Mouse (Mus musculus) midbrain, embryonic 15.5 days (tissue): ENCODE results near the gene Mcat. TPM values are rescaled to one million over a fixed set of nuclear protein-coding genes. Genes with fewer than 3 reads are reported as not detected.
A peak's percentile ranks its signal among the peaks of the same experiment; 100 is the strongest.

Experiments used
- ATAC-seq: fragments of 200-750 bp; cut with Nextera tagmentation; replicated peaks from 2 replicates; pipeline ENCODE4 v1.8.0; 2017; ENCODE audit warnings: moderate TSS enrichment
- H3K27ac ChIP-seq: fragments of 300-500 bp; sonication (generic); 2 replicates; pipeline ENCODE4 v1.5.1; 2015; ENCODE audit warnings: mild to moderate bottlenecking, inconsistent platforms
- H3K27me3 ChIP-seq: fragments of 300-500 bp; sonication (generic); replicated peaks from 2 replicates; pipeline ENCODE4 v1.6.1; 2015; ENCODE audit warnings: inconsistent platforms
- H3K36me3 ChIP-seq: fragments of 300-500 bp; sonication (generic); replicated peaks from 2 replicates; pipeline ENCODE4 v1.6.1; 2015; ENCODE audit warnings: inconsistent platforms
- H3K4me1 ChIP-seq: fragments of 300-500 bp; sonication (generic); 2 replicates; pipeline ENCODE4 v1.6.1; 2015; ENCODE audit warnings: inconsistent platforms
- H3K4me2 ChIP-seq: fragments of 300-500 bp; sonication (generic); 2 replicates; pipeline ENCODE4 v1.6.1; 2015; ENCODE audit warnings: inconsistent platforms, mild to moderate bottlenecking, moderate library complexity
- H3K4me3 ChIP-seq: fragments of 300-500 bp; sonication (generic); 2 replicates; pipeline ENCODE4 v1.5.1; 2015; ENCODE audit warnings: mild to moderate bottlenecking, inconsistent platforms
- H3K9ac ChIP-seq: fragments of 300-500 bp; sonication (generic); 2 replicates; pipeline ENCODE4 v1.6.1; 2015; ENCODE audit warnings: mild to moderate bottlenecking, inconsistent platforms
- H3K9me3 ChIP-seq: fragments of 300-500 bp; sonication (generic); 2 replicates; pipeline ENCODE4 v1.6.1; 2016; ENCODE audit warnings: inconsistent platforms
- WGBS: fragments of 180-500 bp; shearing (Covaris S2); methylation state at CpG from one replicate; pipeline ENCODE4 v1.1.7; 2015; ENCODE audit warnings: mixed read lengths; 5-methylcytosine and 5-hydroxymethylcytosine counted together
- polyA plus RNA-seq: library from polyadenylated mRNA; unstranded; fragments of >200 nt; fragmentation: Nextera tagmentation; extraction: Ambion mirVana; gene quantifications from 2 replicates; pipeline ENCODE4 v1.2.1, GENCODE M21; 2015

Mcat gene
- polyA plus RNA-seq, 1 experiment from 2014 or later, result 33.5 TPM

DNA sequence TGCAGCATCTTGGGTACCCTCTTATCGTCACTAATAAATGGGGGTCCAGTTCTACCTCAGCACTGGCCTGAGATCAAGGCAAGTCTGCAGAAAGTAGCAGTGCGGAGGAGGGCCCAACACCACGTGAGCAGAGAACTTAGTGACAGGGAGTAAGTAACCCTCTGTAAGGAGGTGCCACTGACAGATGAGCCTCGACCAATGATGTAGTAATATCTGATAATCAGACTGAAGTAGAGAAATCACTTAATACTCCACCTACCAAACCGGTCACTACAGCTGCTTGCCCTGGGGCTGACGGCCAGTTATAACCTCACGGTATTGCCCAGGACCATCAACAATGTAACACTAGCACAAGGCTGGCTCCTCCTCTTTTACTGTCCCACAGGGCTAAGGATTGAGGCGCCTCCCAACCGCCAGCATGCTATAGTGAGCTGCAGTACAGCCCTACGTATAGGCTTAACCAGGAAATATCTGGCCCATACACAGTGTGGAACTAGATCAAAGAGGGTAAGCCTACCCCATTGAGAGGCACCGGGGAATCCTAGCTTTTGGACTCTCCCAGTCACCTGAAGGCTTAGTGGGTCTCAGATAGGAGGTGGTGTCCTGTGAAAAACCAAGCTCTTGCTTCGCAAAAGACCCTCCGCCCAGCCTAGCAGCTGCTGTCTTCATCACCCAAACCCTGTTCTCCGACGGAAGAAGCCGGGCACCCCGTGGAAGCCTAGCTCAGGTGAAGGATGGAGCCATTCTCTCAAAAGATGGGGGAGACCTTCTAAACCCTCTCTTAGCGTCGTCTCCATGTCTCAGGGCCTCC, 30.3 kb upstream of the Mcat start:
- H3K36me3 ChIP-seq, result no peaks in the 10 kb centered on the region
- WGBS, result 10% methylated on average over 19 of the region's 19 CpGs
- H3K27ac ChIP-seq, result no peak overlapping the region
- peak overlapping the region; percentile 65 for H3K4me2 ChIP-seq
- H3K9me3 ChIP-seq, result no peaks in the 10 kb centered on the region
- peak overlapping the region; percentile 74 for H3K9ac ChIP-seq
- no peaks in the 10 kb centered on the region for H3K27me3 ChIP-seq
- H3K4me3 ChIP-seq, result peak overlapping the region; percentile 76
- peaks cover 22% of the 10 kb centered on the region for H3K4me1 ChIP-seq
- peak; percentile 56 for ATAC-seq

DNA sequence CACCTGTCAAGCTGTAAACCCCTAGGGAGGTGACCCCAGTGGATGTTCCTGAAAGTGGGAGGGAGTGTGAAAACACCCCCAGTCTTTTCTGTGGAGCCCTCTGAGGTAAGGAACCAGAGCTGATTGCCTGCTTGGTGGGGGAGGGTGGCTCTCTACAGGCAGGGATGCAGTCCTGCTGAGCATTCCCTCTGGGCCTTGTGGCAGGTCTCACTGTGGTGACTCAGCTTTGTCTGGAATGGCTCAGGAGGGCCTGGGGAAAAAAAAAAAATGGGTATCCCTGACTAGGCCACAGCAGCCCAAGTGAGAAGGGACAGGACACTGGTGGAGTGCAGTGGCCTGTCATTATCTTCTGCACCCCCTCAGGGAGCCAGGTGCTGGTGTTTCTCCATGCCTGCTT, 29.6 kb upstream of the Mcat start:
- no peak for ATAC-seq
- Histone ChIP-seq H3K4me2 (peak overlapping the region; percentile 65), H3K36me3 (0 out of 2 replicates have a peak, but pooled peaks cover 6% of the 10 kb centered on the region), H3K9ac (peak overlapping the region; percentile 74; the same call in 1 of the 2 replicates), H3K27me3 (no peaks in the 10 kb centered on the region), H3K27ac (no peak overlapping the region), H3K4me1 (peaks cover 22% of the 10 kb centered on the region), H3K9me3 (no peaks in the 10 kb centered on the region), H3K4me3 (peak overlapping the region; percentile 76; the same call in 1 of the 2 replicates)

DNA sequence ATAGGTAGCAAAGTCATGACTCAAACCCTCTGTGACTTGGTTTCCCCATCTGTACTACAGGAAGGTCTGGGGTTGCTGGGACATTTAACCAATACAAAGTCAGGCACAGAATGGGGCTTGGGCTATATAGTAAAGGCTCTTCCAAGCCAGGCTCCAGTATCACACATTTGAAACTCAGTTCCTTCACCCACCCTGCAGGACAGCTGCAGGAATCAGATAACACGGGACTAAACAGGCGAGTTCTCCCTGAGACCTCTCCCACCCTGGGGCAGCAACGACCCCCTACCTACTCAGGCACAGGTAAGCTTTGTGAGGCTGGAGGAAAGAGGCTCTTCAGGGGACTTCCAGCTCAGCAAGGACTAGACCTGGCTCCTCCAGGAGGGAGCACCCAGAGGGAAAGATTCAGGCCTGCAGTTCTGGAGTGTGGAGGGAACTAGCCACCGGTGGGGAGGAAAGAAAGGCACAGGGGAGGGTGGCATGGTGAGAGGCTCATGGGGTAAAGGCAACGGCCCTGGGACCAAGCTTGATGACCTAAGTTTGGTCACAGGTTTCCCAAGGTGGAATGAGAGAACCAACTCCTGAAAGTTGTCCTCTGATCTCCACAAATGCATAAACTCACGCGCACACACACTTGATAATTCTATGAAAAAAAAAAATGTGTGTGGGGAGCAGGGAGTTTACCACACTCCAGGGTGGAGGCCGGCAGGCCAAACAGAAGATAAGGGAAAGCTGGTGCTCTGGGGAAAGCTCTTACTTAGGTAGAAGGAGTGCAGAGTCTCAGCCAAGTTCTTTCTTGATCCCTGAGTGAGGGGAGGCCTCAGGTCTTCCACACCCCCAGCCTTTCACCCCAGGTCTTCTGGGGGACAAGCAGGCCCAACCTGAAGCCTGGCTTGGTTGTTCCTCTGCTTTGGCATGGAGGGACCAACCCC, 28.9 kb upstream of the Mcat start:
- ATAC-seq, result no peak
- 86% methylated on average over 8 of the region's 8 CpGs for WGBS
- peak overlapping the region; percentile 65; the same call in 1 of the 2 replicates for H3K4me2 ChIP-seq

DNA sequence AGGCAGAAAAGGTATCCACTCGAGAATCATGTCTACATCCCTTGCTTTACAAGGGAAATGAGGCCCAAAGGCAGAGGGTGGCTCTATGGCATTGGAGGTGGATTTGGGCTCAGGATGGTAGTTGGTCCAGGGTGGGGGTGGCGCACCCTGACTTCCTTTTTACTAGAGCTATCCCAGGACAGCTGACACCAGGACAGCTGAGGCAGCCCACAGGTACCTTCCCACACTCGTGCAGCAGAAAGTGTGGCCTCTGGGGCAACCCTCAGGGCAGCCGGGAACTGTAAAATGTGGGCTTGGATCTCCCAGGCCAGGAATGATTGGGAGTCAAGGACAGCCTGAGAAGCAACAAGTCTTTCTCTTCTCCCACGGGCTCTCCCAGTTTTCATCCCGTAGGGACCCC, 28.2 kb upstream of the Mcat start:
- no peak overlapping the region for H3K4me2 ChIP-seq
- H3K36me3 ChIP-seq, result peaks cover 14% of the 10 kb centered on the region
- H3K9me3 ChIP-seq, result no peaks in the 10 kb centered on the region
- H3K27me3 ChIP-seq, result no peaks in the 10 kb centered on the region
- 91% methylated on average over 6 of the region's 6 CpGs for WGBS
- peaks cover 22% of the 10 kb centered on the region for H3K4me1 ChIP-seq
- no peak overlapping the region for H3K9ac ChIP-seq
- H3K4me3 ChIP-seq, result no peak overlapping the region
- ATAC-seq, result no peak
- no peak overlapping the region for H3K27ac ChIP-seq

More for the DNA sequence above, 28.9 kb upstream of the Mcat start:
- H3K27ac ChIP-seq, result no peak overlapping the region
- H3K9me3 ChIP-seq, result no peaks in the 10 kb centered on the region
- no peak overlapping the region for H3K9ac ChIP-seq
- peaks cover 22% of the 10 kb centered on the region for H3K4me1 ChIP-seq
- 0 out of 2 replicates have a peak, but pooled peaks cover 7% of the 10 kb centered on the region for H3K36me3 ChIP-seq
- H3K27me3 ChIP-seq, result no peaks in the 10 kb centered on the region
- H3K4me3 ChIP-seq, result no peak overlapping the region

DNA sequence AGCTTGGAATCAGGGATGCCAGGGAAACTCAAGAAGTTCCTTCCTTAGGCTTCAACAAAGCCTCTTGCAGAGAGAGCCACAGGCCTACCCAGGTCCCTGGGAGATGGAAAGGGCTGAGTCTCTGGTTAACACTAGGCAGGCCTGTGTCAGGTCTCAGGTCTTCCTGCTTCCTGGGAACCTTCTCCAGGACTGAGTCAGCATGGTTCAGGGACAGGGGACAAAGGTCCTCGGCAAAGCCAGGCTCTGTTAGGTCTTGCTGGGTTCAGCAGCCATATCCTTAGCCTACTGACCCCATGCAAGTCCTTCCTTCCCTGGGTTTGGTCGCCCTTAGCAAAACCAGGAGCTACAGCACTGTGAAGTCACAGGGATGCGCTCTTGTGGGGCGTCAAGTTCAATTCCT, 27.3 kb upstream of the Mcat start:
- no peak overlapping the region for H3K4me3 ChIP-seq
- no peak for ATAC-seq
- no peak overlapping the region for H3K27ac ChIP-seq

DNA sequence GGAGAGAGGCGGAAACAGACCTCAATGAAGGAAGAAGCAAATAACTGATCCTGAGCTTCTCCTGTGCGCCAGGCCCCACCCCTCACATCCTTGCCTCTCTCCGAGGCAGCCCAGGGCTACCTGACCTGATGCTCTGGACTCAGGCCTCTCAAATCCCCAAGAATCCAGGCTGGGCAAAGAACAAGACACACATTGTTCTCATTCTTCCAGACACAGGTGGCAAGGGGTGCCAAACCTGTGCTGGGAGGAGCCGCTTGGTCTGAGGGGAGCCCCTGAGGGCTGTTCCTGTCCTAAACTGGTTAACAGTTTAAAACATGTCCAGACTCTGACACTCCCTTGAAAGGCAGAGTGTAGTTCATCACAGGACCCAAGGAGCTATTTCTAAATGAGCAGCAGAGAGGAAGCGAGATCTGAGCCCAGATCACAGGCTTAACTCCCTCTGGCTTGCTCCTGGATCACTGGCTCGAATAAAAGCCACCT, 21.2 kb upstream of the Mcat start:
- Histone ChIP-seq H3K4me1 (no peaks in the 10 kb centered on the region), H3K9me3 (peaks cover 2% of the 10 kb centered on the region; the same call in 1 of the 2 replicates), H3K27me3 (no peaks in the 10 kb centered on the region), H3K9ac (no peak overlapping the region), H3K27ac (no peak overlapping the region), H3K4me2 (no peak overlapping the region), H3K4me3 (no peak overlapping the region), H3K36me3 (peaks cover 47% of the 10 kb centered on the region)
- ATAC-seq, result no peak
- WGBS, result 91% methylated on average over 6 of the region's 6 CpGs

More for the DNA sequence above, 27.3 kb upstream of the Mcat start:
- H3K4me2 ChIP-seq, result no peak overlapping the region
- 96% methylated on average over 4 of the region's 4 CpGs for WGBS
- H3K36me3 ChIP-seq, result peaks cover 23% of the 10 kb centered on the region
- H3K27me3 ChIP-seq, result no peaks in the 10 kb centered on the region
- peaks cover 22% of the 10 kb centered on the region for H3K4me1 ChIP-seq
- peaks cover 2% of the 10 kb centered on the region; the same call in 1 of the 2 replicates for H3K9me3 ChIP-seq
- H3K9ac ChIP-seq, result no peak overlapping the region

DNA sequence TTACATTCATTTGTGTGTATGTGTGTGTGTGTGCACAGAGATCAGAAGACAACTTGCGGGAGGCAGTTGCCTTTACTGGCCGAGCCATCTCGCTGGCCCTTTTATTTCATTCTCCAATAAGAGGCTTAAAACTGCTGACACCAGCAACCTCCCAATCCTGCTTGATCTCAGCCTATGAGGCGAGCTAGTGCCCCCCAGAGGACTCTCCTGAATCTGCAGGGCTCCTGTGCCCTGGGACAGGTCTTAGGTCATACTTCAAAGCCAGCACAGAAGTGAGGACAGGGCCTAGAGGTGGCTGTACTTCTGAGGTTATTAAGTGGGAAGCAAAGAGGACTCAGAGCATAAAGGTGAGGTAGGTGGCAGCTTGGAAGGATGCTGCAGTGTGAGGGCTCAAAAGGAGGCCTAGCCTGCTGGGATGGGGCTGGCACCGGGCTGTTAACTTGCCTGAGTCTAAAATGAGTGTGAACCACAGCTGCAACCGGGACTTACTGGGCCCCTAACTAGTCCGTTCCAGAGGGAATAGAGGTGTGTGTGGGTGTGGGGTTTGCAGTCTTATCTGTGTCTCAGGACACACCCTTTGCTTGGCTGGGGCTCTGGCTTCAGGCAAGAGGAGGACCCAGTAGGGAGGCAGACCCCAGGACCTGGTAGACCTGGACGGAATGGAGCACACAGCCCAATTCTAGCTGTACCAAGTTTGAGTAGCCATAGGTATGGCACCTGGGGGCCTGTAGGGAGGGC, 20.0 kb upstream of the Mcat start:
- Histone ChIP-seq H3K9ac (no peak overlapping the region), H3K27ac (no peak overlapping the region), H3K27me3 (no peaks in the 10 kb centered on the region), H3K4me2 (no peak overlapping the region), H3K9me3 (peaks cover 2% of the 10 kb centered on the region; the same call in 1 of the 2 replicates), H3K4me1 (no peaks in the 10 kb centered on the region), H3K36me3 (peaks cover 54% of the 10 kb centered on the region), H3K4me3 (no peak overlapping the region)
- 62% methylated on average over 8 of the region's 8 CpGs for WGBS
- ATAC-seq, result no peak

DNA sequence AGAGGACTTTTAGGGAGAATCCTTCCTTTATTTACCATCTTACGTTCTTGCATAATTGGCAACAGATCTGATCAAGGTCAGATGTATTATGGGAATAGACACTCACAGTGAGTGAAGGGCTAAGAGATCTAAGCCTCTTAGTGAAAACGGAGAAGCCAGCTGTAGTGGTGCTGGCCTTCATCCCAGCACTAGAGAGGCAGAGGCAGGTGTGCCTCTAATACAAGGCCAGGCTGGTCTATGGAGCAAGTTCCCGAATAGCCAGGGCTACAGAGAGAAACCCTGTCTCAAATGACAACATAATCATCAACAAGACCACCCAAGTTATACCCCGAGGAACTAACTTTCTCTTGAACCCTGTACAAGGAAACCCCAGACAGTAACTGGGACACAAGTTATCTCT, 19.3 kb upstream of the Mcat start:
- no peak overlapping the region for H3K9ac ChIP-seq
- 81% methylated on average over 4 of the region's 4 CpGs for WGBS
- ATAC-seq, result no peak
- no peak overlapping the region for H3K27ac ChIP-seq
- no peaks in the 10 kb centered on the region for H3K4me1 ChIP-seq
- H3K4me3 ChIP-seq, result no peak overlapping the region
- H3K4me2 ChIP-seq, result no peak overlapping the region
- H3K27me3 ChIP-seq, result no peaks in the 10 kb centered on the region
- peaks cover 53% of the 10 kb centered on the region for H3K36me3 ChIP-seq
- H3K9me3 ChIP-seq, result peaks cover 2% of the 10 kb centered on the region; the same call in 1 of the 2 replicates

DNA sequence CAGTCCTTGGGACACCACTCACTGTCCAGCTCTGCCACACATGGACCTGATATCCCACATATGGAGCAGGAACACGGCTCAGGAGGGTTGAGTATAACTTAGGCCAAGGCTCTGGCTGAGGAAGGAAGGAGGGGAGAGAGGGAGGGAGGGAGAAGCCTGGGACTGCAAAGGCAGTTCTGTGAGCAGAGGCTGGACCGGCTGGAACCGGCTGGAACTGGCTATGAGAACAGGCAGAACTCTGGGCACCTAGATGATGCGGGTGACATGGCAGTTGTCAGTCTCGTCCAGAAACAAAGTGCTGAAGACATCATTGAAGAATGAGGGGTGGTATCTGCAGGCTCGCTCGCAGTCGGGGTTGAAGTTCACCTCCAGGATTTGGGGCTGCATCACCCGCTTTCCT, 13.1 kb upstream of the Mcat start:
- Histone ChIP-seq H3K36me3 (peaks cover 58% of the 10 kb centered on the region), H3K27me3 (no peaks in the 10 kb centered on the region), H3K4me3 (no peak overlapping the region), H3K4me2 (no peak overlapping the region), H3K9me3 (no peaks in the 10 kb centered on the region), H3K4me1 (no peaks in the 10 kb centered on the region), H3K27ac (no peak overlapping the region), H3K9ac (no peak overlapping the region)
- ATAC-seq, result no peak
- 93% methylated on average over 9 of the region's 9 CpGs for WGBS

DNA sequence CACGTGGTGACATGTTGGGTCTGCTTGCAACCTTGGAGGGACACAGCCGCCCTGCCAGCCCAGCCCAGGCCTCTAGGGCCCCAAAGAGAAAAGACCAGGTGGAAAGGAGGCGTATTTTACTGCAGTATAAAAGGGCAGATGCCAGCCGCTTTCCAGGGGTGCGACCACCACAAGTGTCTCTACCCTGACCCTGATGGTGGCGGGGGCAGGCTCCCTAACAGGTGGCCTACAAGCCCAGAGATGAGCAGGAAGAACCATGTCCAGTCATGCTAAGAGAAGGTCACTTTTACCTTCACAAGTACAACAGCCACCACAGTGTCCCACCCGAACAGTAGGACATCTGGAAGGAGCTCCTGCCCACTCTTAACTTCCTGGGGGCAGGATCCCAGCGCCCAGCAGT, 12.0 kb upstream of the Mcat start:
- Histone ChIP-seq H3K9ac (no peak overlapping the region), H3K36me3 (peaks cover 49% of the 10 kb centered on the region), H3K4me3 (no peak overlapping the region), H3K4me2 (no peak overlapping the region), H3K4me1 (no peaks in the 10 kb centered on the region), H3K9me3 (no peaks in the 10 kb centered on the region), H3K27ac (no peak overlapping the region), H3K27me3 (no peaks in the 10 kb centered on the region)
- WGBS, result 95% methylated on average over 8 of the region's 8 CpGs
- ATAC-seq, result no peak

DNA sequence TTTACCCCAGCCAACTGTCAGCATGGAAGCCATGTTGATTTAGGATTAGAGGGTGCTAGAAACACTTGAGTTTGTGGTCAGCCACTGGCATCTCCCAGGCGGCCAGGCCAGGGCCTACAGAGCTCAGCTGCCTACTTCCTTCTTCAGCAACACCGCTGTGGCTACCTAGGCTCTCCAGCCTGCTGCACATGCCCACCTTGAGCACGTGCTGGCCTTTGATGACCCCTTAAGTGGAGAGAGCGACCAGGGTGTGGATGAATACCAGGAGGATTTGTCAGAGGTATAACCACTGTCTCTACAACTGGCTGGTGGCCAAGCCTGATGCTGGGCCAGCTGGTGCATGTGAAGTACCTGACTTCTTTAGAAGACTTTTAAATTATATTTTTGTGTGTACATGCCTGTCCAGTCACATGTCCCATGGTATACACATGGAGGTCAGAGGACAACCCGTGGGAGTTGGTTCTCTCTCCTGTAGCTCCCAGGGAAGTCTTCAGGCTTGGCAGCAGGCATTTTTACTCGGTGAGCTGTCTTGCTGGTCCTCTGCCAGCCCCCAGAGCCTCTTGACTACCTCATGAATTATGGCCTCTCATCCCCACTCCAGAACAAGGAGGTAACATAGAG, 11.3 kb upstream of the Mcat start:
- peaks cover 42% of the 10 kb centered on the region for H3K36me3 ChIP-seq
- H3K27me3 ChIP-seq, result no peaks in the 10 kb centered on the region
- H3K9ac ChIP-seq, result no peak overlapping the region
- H3K27ac ChIP-seq, result no peak overlapping the region
- 91% methylated on average over 6 of the region's 6 CpGs for WGBS
- no peaks in the 10 kb centered on the region for H3K9me3 ChIP-seq
- no peaks in the 10 kb centered on the region for H3K4me1 ChIP-seq
- no peak for ATAC-seq
- no peak overlapping the region for H3K4me2 ChIP-seq
- no peak overlapping the region for H3K4me3 ChIP-seq
